Mouse (Mus musculus) lung, postnatal 0 days (tissue): ENCODE measurements around the gene Hspa4.

Experiments used
- CTCF ChIP-seq: IDR thresholded peaks from 2 replicates; pipeline ENCODE4 v1.5.1; 2016; ENCODE audit warnings: antibody characterized with exemption, mild to moderate bottlenecking
- EP300 ChIP-seq: IDR thresholded peaks from 2 replicates; pipeline ENCODE4 v1.6.1; 2016; ENCODE audit warnings: antibody characterized with exemption, mild to moderate bottlenecking, control low read depth

DNA sequence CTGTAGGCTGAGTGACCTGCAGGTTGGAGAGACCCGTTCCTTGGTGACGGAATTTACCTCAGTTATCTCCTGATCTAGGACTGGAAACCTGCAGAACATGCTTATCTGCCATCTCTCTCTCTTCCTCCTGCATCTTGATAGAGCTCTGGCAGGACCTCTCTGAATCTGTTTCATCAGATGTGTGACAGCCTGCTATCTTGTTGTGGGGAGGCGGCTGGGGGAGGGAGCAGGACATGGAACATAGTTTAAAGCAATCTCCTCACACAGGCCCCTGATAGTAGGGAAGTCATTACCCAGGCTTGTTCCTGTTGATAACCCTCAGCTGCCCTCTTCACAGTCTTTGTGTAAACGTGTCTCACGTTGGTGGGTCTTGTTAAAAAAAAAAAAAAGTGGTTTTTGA is 45.1 kb upstream of the Hspa4 start:
- TF ChIP-seq CTCF = no peak
- no peak for TF ChIP-seq EP300
